Mouse (Mus musculus): ENCODE measurements around the gene Zfy2. TPM values are rescaled to one million over a fixed set of nuclear protein-coding genes. Genes with fewer than 3 reads are reported as not detected.

Gene Zfy2
- not detected for total RNA-seq (2021)
- long read RNA-seq, experiment 1: 0 reads
- long read RNA-seq, experiment 2: 0 reads

GRCm38 (mm10) chrY:2170309-2170708 lies at the start of gene Zfy2:
Zfy2 (minus strand) TSS chrY:2170409.
- intact Hi-C loops (cut with DNase I; ENCODE audit: low total_unique reads): no loop called here
- no peak for DNase-seq
